Mouse (Mus musculus) cerebellum, adult (tissue): ENCODE data around the gene Caln1.

Experiments
- ATAC-seq: cut with Nextera tagmentation; 2 replicates; pipeline ENCODE4 v1.9.2; 2017; ENCODE audit warnings: mild to moderate bottlenecking, moderate library complexity, mixed read lengths; ENCODE audit not compliant: insufficient number of reproducible peaks, low FRiP score, low TSS enrichment

Gene Caln1

DNA sequence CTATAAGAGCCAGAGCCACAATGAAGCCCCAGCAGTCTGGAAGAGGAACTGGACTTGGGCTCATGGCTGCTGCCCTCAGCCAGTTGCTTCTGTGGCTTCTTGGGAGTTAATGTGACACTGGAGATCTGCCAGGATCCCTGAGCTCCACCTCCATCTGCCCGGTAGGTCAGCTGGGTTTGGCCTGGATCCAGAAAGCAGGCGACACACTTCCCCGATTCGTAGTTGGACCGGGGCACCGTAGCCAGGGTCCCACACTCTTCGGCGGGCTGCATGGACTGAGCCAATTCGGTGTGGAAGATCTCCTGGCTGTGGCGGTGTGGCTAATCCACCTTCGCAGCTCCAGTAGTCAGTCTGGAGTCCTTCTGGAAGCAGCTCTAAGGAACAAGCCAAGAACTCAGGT lies at the start of gene Caln1:
Gene Caln1 (plus strand): TSS at position 219 of the 400 bp plus-strand sequence.
- peak; percentile 54; the same call in 1 of the 2 replicates for ATAC-seq

- ATAC-seq: no peak
Observed at GRCm38 (mm10) chr5:130319783-130320182, 49.5 kb upstream of the Caln1 start.

GRCm38 (mm10) chr5:130320485-130320884 lies 48.8 kb upstream of the Caln1 start:
- ATAC-seq: no peak

GRCm38 (mm10) chr5:130325486-130325885 lies 43.8 kb upstream of the Caln1 start:
- no peak for ATAC-seq

- ATAC-seq: no peak
Observed at GRCm38 (mm10) chr5:130327615-130328263, 41.5 kb upstream of the Caln1 start.

GRCm38 (mm10) chr5:130328366-130328765 lies 40.9 kb upstream of the Caln1 start:
- ATAC-seq: no peak

GRCm38 (mm10) chr5:130329889-130330288 lies 39.4 kb upstream of the Caln1 start:
- no peak for ATAC-seq

- 0 out of 2 replicates have a peak, but pooled peaks have one; percentile 49 for ATAC-seq
Observed at GRCm38 (mm10) chr5:130330801-130331200, 38.5 kb upstream of the Caln1 start.

- no peak for ATAC-seq
Observed at GRCm38 (mm10) chr5:130331206-130331605, 38.0 kb upstream of the Caln1 start.

DNA sequence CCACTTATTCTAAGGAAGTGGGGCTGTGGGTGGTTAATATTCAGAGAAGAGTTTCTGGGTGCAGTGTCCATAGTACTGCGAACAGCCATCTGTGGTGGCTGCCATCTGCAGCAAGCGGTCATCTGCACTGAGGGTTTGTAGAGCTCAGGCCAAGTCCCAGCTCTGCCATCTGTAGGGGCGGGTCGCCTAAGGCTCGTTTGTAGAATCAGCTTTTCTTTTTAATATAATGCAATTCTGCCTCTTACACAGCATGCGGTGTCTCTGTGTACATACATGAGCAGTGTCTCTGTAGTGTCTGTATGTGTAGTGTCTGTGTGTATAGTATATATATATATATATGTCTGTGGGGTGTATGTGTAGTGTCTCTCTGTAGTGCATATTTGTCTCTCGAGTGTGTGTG lies 35.7 kb upstream of the Caln1 start:
- ATAC-seq: peak; percentile 75; the same call in 1 of the 2 replicates

DNA sequence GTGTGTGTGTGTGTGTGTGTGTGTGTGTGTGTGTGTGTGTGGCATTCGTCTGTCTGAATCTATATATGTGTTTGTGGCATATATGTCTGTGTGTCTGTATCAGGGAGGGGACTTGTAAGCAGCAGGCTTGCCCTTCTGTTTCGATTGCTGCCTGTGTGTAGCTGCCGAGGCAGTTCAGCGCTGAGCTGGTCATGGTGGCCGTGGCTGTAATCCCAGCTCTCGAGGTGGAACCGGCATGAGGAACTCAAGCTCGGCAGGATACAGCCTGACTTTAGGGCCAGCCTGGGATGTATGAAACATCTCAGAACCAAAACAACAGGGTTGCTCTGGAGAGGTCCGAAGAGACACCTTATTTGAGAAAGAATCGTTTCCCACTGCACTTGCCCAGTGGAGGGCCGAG lies 35.3 kb upstream of the Caln1 start:
- ATAC-seq: 0 out of 2 replicates have a peak, but pooled peaks have one; percentile 32

- ATAC-seq: no peak
Observed at GRCm38 (mm10) chr5:130335462-130335861, 33.8 kb upstream of the Caln1 start.

DNA sequence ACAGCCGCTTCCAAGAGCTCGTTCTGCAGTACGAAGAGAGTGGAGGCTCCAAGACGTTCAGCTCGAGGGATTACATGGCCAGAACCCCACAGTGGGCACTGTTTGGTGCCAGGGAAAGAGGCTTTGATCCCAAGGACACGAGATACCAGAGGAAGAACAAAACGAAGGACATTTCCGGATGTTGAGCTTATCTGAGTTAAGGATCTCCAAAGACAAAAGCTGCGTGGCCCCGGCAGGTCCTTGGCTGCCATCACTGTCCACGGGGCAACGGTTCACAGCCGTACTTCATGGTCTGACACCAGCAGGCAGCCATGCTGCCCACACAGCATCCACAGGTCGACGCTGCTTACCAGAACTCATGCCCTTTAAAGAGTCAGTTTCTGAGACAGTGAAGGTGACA lies 28.6 kb upstream of the Caln1 start:
- ATAC-seq: no peak

DNA sequence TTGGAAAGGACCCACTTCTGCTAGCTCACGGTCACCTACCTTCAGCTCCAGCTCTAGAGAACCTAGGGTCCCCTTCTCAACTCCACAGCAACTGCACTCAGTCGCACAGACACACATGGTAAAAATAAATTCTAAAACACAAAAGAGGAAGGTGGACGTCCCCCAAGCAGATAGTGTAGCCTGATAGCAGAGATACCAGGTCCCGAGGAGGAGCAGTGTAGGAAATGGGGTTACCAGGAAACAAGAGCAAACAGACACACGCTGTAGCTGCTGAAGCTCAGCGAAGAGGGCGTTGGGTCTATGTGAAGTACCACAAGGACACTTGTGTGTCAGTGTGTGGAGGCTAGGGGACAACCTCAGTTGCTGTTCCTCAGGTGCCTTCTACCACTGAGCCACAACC lies 24.3 kb upstream of the Caln1 start:
- no peak for ATAC-seq

DNA sequence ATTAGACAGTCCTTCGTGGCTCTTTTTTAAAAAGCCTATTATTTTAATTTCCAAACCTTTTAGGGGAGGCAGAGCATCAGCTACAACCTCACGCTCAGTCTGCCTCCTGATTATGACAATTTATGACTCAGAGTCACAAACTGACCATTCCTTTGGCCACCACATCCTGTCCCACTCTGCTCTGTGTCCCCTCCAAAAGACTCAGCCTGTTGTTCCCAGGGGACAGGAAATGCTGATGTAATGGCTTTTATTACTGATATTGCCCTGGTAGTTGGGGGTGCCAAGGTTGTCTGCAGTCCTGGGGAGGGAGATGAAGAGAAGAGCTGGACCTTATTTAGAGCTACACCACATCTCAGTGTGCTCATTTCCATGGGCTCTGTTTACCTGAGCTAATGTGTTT lies 23.4 kb upstream of the Caln1 start:
- no peak for ATAC-seq

DNA sequence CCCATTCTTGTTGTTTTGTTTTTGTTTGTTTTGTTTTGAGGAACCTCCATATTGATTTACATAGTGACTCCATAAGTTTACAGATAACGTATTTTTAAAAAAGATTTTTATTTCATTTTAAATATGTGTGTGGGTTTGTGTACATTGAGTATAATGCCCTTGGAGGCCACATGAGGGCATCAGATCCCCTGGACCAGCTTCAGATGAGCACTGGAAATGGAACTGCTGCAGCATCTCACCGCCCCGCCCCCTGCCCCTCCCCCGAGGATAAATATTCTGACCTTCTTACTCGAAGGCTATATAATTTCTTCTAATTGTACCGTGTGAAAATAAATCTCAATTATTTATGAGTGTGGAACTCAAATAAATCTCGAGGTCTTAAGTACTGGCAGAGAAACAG lies 14.0 kb upstream of the Caln1 start:
- ATAC-seq: no peak

- no peak for ATAC-seq
Observed at GRCm38 (mm10) chr5:130363111-130363510, 6.1 kb upstream of the Caln1 start.

- no peak for ATAC-seq
Observed at GRCm38 (mm10) chr5:130363773-130364172, 5.5 kb upstream of the Caln1 start.

GRCm38 (mm10) chr5:130368236-130368635 lies 1.0 kb upstream of the Caln1 start:
- ATAC-seq: peak; percentile 81; the same call in 1 of the 2 replicates

GRCm38 (mm10) chr5:130375411-130375810 lies 6.2 kb downstream of the Caln1 start:
- ATAC-seq: no peak

GRCm38 (mm10) chr5:130384222-130384912 lies 15.1 kb downstream of the Caln1 start, which contains the start of gene A330070K13Rik:
A330070K13Rik (minus strand) TSS chr5:130384631.
- ATAC-seq: peak; percentile 59; the same call in 1 of the 2 replicates

GRCm38 (mm10) chr5:130386418-130386817 lies 17.2 kb downstream of the Caln1 start:
- no peak for ATAC-seq
